Mouse (Mus musculus): ENCODE data around the gene Ube2d3. TPM values are rescaled to one million over a fixed set of nuclear protein-coding genes. Genes with fewer than 3 reads are reported as not detected.

The Ube2d3 gene
- polyA plus RNA-seq, 1 experiment, result 181 TPM

GRCm38 (mm10) chr3:135439651-135440050 lies 1.7 kb downstream of the Ube2d3 start:
- H3K27ac ChIP-seq (ENCODE audit: insufficient read depth, low read length), result peak overlapping the region; percentile 94
- peak overlapping the region; percentile 86 for H3K4me3 ChIP-seq (replicated peaks; ENCODE audit: insufficient read depth, low read depth, low read length)
- WGBS, result under 1% methylated on average over 15 of the region's 15 CpGs
- no peaks in the 10 kb centered on the region for H3K4me1 ChIP-seq (ENCODE audit: control insufficient read depth, insufficient read depth, low read length)
- DNase-seq, result no peak
- TF ChIP-seq POLR2A (IDR thresholded peaks at IDR 0.05; ENCODE audit: borderline replicate concordance, insufficient read depth, low read length) (no peak), CTCF (IDR thresholded peaks at IDR 0.05; ENCODE audit: borderline replicate concordance, insufficient read depth, low read depth, low read length) (no peak)
- H3K27me3 ChIP-seq (ENCODE audit: control insufficient read depth, insufficient read depth, low read length), result no peaks in the 10 kb centered on the region

DNA sequence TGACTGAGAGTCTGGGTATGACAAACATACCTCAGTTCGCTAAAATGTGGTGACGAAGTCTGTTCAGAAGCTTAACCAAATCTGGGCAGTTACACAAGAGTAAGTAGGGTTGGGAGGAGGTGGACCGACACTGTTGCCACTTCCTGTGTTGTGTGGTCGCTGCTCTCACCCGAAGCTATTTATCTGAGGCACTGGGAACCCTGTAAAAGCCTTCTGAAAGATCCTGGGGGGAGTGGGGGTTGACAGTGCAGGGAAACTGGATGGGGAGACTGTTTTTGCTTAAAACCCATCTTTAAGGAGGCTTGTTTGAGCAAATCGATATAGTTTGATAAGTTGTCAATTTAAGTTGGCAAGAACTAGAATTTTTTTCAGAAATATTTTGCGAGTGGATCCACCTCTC lies 2.3 kb downstream of the Ube2d3 start:
- H3K4me3 ChIP-seq (replicated peaks; ENCODE audit: insufficient read depth, low read depth, low read length), result peak overlapping the region; percentile 86
- WGBS, result 4% methylated on average over 7 of the region's 7 CpGs
- H3K27ac ChIP-seq (ENCODE audit: insufficient read depth, low read length), result no peak overlapping the region
- no peak for TF ChIP-seq POLR2A (IDR thresholded peaks at IDR 0.05; ENCODE audit: borderline replicate concordance, insufficient read depth, low read length)
- TF ChIP-seq CTCF (IDR thresholded peaks at IDR 0.05; ENCODE audit: borderline replicate concordance, insufficient read depth, low read depth, low read length), result no peak
- no peaks in the 10 kb centered on the region for H3K27me3 ChIP-seq (ENCODE audit: control insufficient read depth, insufficient read depth, low read length)
- no peaks in the 10 kb centered on the region for H3K4me1 ChIP-seq (ENCODE audit: control insufficient read depth, insufficient read depth, low read length)
- peak in 1 of 2 experiments; percentile 20 for DNase-seq

DNA sequence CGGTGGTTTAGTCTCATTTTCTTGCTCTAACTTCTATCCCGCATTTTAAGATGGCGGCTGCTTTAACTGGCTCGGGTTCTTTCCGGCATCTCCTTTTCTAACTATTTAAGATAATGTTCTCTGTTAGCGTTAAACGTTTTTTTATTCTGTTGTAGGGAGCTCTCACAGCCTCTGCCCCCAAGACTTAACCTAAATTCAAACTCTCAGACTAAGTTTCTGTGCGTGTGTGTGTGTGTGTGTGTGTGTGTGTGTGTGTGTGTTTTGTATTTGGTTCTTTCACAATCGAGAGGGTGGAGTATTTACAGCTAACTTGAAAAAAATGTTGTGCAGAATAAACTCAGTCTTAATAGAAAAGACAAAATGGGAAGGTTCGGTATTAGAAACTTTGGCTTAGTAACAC lies 2.7 kb downstream of the Ube2d3 start:
- 7% methylated on average over 10 of the region's 10 CpGs for WGBS

DNA sequence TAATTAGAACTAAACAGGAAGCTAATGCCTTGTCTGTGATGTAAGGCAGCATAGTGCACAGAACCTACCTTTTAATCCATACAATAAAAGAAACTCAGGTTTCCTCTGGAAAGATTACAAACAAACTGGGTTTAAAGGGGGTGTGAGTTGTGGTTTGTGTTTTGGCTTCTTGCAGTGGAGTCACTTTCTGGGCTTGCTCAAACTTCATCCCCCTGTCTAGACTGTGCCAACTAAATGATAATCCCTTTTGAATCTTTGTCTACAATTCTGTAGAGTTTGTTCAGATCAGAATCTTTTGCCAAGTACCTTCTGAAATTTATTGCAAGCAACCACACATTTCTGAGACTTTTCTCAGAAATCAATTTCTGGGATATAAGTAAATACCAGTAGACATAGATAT lies 7.0 kb downstream of the Ube2d3 start:
- DNase-seq, result no peak
- no peak overlapping the region for H3K4me3 ChIP-seq (replicated peaks; ENCODE audit: insufficient read depth, low read depth, low read length)
- H3K27ac ChIP-seq (ENCODE audit: insufficient read depth, low read length), result no peak overlapping the region
- H3K27me3 ChIP-seq (ENCODE audit: control insufficient read depth, insufficient read depth, low read length), result no peaks in the 10 kb centered on the region
- TF ChIP-seq CTCF (IDR thresholded peaks at IDR 0.05; ENCODE audit: borderline replicate concordance, insufficient read depth, low read depth, low read length), result no peak
- TF ChIP-seq POLR2A (IDR thresholded peaks at IDR 0.05; ENCODE audit: borderline replicate concordance, insufficient read depth, low read length), result no peak
- H3K4me1 ChIP-seq (ENCODE audit: control insufficient read depth, insufficient read depth, low read length), result peaks cover 3% of the 10 kb centered on the region; the same call in 1 of the 2 replicates

More for the DNA sequence above, 2.7 kb downstream of the Ube2d3 start:
- DNase-seq, result no peak
- Histone ChIP-seq H3K4me1 (ENCODE audit: control insufficient read depth, insufficient read depth, low read length) (no peaks in the 10 kb centered on the region), H3K27ac (ENCODE audit: insufficient read depth, low read length) (no peak overlapping the region), H3K4me3 (replicated peaks; ENCODE audit: insufficient read depth, low read depth, low read length) (peak overlapping the region; percentile 86), H3K27me3 (ENCODE audit: control insufficient read depth, insufficient read depth, low read length) (no peaks in the 10 kb centered on the region)
- TF ChIP-seq CTCF (IDR thresholded peaks at IDR 0.05; ENCODE audit: borderline replicate concordance, insufficient read depth, low read depth, low read length), result no peak
- TF ChIP-seq POLR2A (IDR thresholded peaks at IDR 0.05; ENCODE audit: borderline replicate concordance, insufficient read depth, low read length), result no peak

DNA sequence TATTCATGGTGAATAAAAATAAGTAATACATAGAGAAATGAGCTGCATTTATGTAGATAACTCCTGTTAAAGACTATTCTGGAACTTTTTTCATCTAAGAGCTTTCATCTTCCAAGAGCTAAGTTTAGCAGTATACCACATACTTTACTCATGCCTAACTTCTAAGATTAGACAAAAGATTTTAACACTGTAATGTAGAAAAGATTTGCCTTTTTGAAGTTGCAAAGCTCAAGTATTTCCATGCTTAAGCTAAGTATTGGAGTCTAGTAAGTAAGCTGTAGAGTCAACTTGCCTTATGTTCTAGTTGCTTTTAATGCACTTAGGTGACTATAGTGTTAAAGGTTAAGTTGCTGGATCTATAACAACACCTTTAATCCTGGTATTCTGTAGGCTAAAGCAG lies 21.0 kb downstream of the Ube2d3 start:
- Histone ChIP-seq H3K4me1 (ENCODE audit: control insufficient read depth, insufficient read depth, low read length) (no peaks in the 10 kb centered on the region), H3K27me3 (ENCODE audit: control insufficient read depth, insufficient read depth, low read length) (no peaks in the 10 kb centered on the region), H3K27ac (ENCODE audit: insufficient read depth, low read length) (no peak overlapping the region), H3K4me3 (replicated peaks; ENCODE audit: insufficient read depth, low read depth, low read length) (no peak overlapping the region)
- TF ChIP-seq POLR2A (IDR thresholded peaks at IDR 0.05; ENCODE audit: borderline replicate concordance, insufficient read depth, low read length) (no peak), CTCF (IDR thresholded peaks at IDR 0.05; ENCODE audit: borderline replicate concordance, insufficient read depth, low read depth, low read length) (no peak)
- no peak for DNase-seq

DNA sequence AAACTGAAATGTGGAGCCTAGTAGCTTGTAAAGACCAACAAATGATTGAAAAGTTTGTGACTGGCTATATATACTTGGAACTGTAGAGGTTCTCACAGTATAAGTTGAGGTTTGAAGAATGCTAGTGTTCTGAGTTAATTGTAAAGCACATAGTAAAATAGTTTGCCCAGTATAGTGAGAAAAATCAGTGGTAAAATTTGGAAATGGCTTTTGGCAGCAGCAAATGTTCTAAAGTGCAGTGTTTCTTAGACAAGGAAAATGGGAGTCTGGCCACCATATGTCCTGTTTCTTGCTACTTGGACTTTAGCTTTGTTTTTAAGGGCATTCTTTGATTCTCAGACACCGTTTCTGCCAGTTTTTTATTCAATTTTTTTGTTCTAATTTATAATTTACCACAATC lies 30.5 kb downstream of the Ube2d3 start:
- Histone ChIP-seq H3K4me3 (replicated peaks; ENCODE audit: insufficient read depth, low read depth, low read length) (no peak overlapping the region), H3K27me3 (ENCODE audit: control insufficient read depth, insufficient read depth, low read length) (no peaks in the 10 kb centered on the region), H3K27ac (ENCODE audit: insufficient read depth, low read length) (no peak overlapping the region), H3K4me1 (ENCODE audit: control insufficient read depth, insufficient read depth, low read length) (peaks cover 5% of the 10 kb centered on the region; the same call in 1 of the 2 replicates)
- no peak for TF ChIP-seq CTCF (IDR thresholded peaks at IDR 0.05; ENCODE audit: borderline replicate concordance, insufficient read depth, low read depth, low read length)
- TF ChIP-seq POLR2A (IDR thresholded peaks at IDR 0.05; ENCODE audit: borderline replicate concordance, insufficient read depth, low read length), result no peak
- 93% methylated on average over 1 of the region's 1 CpGs for WGBS
- no peak for DNase-seq

GRCm38 (mm10) chr3:135469146-135469545 lies 31.2 kb downstream of the Ube2d3 start:
- H3K27me3 ChIP-seq (ENCODE audit: control insufficient read depth, insufficient read depth, low read length), result no peaks in the 10 kb centered on the region
- no peak overlapping the region for H3K27ac ChIP-seq (ENCODE audit: insufficient read depth, low read length)
- WGBS, result 13% methylated on average over 3 of the region's 3 CpGs
- no peak for TF ChIP-seq CTCF (IDR thresholded peaks at IDR 0.05; ENCODE audit: borderline replicate concordance, insufficient read depth, low read depth, low read length)
- TF ChIP-seq POLR2A (IDR thresholded peaks at IDR 0.05; ENCODE audit: borderline replicate concordance, insufficient read depth, low read length), result no peak
- peak in 1 of 2 experiments; percentile 52 for DNase-seq
- H3K4me1 ChIP-seq (ENCODE audit: control insufficient read depth, insufficient read depth, low read length), result peaks cover 5% of the 10 kb centered on the region; the same call in 1 of the 2 replicates
- no peak overlapping the region for H3K4me3 ChIP-seq (replicated peaks; ENCODE audit: insufficient read depth, low read depth, low read length)

DNA sequence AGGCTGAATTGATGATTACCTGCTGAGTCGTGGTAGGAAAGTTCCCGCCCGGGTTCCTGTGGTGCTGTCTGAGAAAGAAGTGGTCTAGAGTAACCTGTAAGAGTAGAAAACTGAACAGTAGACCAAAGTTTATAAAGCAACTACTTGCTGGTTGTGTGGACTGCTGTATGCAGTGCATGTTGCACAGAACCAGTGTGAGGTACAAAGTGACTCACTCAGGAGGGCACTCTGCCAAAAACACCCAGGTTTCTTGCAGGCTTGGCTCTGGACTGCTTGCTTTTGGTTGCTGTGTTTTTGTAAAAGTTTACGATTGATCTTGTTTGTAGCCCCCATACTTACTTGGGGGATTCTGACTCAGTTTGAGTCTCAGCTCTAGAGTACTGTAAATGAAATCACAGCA lies 32.0 kb downstream of the Ube2d3 start:
- Histone ChIP-seq H3K27me3 (ENCODE audit: control insufficient read depth, insufficient read depth, low read length) (no peaks in the 10 kb centered on the region), H3K27ac (ENCODE audit: insufficient read depth, low read length) (no peak overlapping the region), H3K4me1 (ENCODE audit: control insufficient read depth, insufficient read depth, low read length) (peaks cover 5% of the 10 kb centered on the region; the same call in 1 of the 2 replicates), H3K4me3 (replicated peaks; ENCODE audit: insufficient read depth, low read depth, low read length) (no peak overlapping the region)
- no peak for TF ChIP-seq POLR2A (IDR thresholded peaks at IDR 0.05; ENCODE audit: borderline replicate concordance, insufficient read depth, low read length)
- no peak for TF ChIP-seq CTCF (IDR thresholded peaks at IDR 0.05; ENCODE audit: borderline replicate concordance, insufficient read depth, low read depth, low read length)
- 3% methylated on average over 4 of the region's 4 CpGs for WGBS
- DNase-seq, result peak; percentile 78 to 87

Data from cerebellum, adult 2 months (tissue).